Mouse (Mus musculus) kidney, embryonic 14.5 days (tissue): ENCODE measurements at regions not wholly inside any gene's neighbourhood (a gene's known extent, or its start where the extent isn't known, plus 50 kb on each side); places are given as distances from the start of the nearest gene placed in this dataset.

Experiments used
- ATAC-seq: fragments of 200-750 bp; cut with Nextera tagmentation; 2 replicates; pipeline ENCODE4 v1.8.0; 2017; ENCODE audit warnings: moderate number of reproducible peaks, mild to moderate bottlenecking, moderate TSS enrichment, moderate library complexity; ENCODE audit not compliant: low FRiP score, low TSS enrichment
- H3K27ac ChIP-seq: fragments of 300-500 bp; sonication (generic); 2 replicates; pipeline ENCODE4 v1.5.1; 2014; ENCODE audit warnings: low read depth, mild to moderate bottlenecking, low read length, moderate library complexity, mixed read lengths
- H3K27me3 ChIP-seq: fragments of 300-500 bp; sonication (generic); 2 replicates; pipeline ENCODE4 v1.6.1; 2014; ENCODE audit warnings: mild to moderate bottlenecking, low read length; ENCODE audit not compliant: control insufficient read depth, insufficient read depth
- H3K36me3 ChIP-seq: fragments of 300-500 bp; sonication (generic); 2 replicates; pipeline ENCODE4 v1.6.1; 2014; ENCODE audit warnings: low read length, mixed read lengths; ENCODE audit not compliant: control insufficient read depth, insufficient read depth
- H3K4me1 ChIP-seq: fragments of 300-500 bp; sonication (generic); 2 replicates; pipeline ENCODE4 v1.6.1; 2014; ENCODE audit warnings: low read length, mixed read lengths; ENCODE audit not compliant: control insufficient read depth, insufficient read depth
- H3K4me2 ChIP-seq: fragments of 300-500 bp; sonication (generic); replicated peaks from 2 replicates; pipeline ENCODE4 v1.6.1; 2014; ENCODE audit warnings: low read depth, mild to moderate bottlenecking, low read length
- H3K4me3 ChIP-seq: fragments of 300-500 bp; sonication (generic); 2 replicates; pipeline ENCODE4 v1.5.1; 2014; ENCODE audit warnings: mild to moderate bottlenecking, low read length
- H3K9ac ChIP-seq: fragments of 300-500 bp; sonication (generic); 2 replicates; pipeline ENCODE4 v1.6.1; 2014; ENCODE audit warnings: low read depth, mild to moderate bottlenecking, low read length, moderate library complexity
- H3K9me3 ChIP-seq: fragments of 300-500 bp; sonication (generic); 2 replicates; pipeline ENCODE4 v1.6.1; 2016; ENCODE audit warnings: low read length; ENCODE audit not compliant: control insufficient read depth
- WGBS: fragments of 180-500 bp; shearing (Covaris S2); extraction: QIAGEN DNeasy Blood & Tissue Kit; methylation state at CpG from one replicate; pipeline ENCODE4 v1.1.7; 2014; 5-methylcytosine and 5-hydroxymethylcytosine counted together

DNA sequence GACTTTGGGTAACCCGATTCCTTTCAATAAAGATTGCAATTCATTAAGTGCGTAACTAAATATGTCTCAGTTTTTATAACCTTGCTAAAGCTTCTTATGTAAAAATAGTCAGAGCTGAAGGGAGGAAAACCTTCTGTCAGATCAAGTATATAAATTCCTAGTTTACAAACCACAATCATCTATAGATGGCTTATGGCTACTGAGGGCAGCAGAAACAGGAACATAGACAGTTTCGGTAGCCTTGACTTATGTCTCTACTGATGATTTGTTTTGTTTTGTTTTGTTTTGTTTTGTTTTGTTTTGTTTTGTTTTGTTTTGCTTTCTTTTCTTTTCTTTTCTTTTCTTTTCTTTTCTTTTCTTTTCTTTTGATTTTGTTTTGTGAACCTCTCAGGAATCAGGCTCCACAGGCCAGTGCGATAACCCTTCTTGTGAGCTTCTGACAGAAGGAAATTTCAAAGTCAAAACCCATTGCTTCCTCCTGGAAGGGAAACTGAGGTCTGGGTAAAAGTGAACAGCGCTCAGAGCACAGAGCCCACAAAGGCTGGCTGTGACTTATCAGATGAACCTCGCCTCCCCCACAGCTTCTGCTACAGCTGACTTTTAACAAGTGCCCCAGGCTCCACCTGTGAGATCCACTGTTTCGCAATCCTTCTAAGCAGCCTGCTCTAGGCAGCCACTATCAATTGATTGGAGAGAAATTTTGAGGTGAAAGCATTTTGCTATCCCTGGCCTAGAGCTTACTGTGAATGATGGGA, 391.8 kb upstream of the Zfp462 start:
- Histone ChIP-seq H3K27ac (no peak overlapping the region), H3K27me3 (no peaks in the 10 kb centered on the region), H3K4me1 (no peaks in the 10 kb centered on the region), H3K9ac (no peak overlapping the region), H3K36me3 (no peaks in the 10 kb centered on the region), H3K4me2 (no peak overlapping the region), H3K4me3 (no peak overlapping the region), H3K9me3 (no peaks in the 10 kb centered on the region)
- 67% methylated on average over 7 of the region's 7 CpGs for WGBS
- ATAC-seq = no peak

DNA sequence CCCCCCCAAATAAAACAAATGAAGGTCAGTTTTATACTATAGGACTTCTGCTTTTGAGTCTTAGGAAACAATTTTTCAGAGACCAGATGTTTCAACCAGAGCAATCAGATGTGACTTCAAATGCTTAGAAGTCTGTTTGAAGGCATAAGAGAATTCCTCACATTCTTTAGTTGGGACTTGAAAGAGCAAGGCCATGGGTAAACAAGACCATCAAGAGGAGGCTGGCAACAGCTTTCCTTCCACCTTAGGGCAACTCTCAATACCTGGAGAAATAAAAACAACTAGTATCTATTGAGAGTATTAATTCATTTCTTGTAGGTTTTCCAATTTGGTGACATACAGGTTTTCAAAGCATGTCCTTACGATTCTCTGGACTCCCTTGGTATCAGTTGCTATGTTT, 381.8 kb upstream of the Zfp462 start:
- Histone ChIP-seq H3K27me3 (no peaks in the 10 kb centered on the region), H3K36me3 (no peaks in the 10 kb centered on the region), H3K4me2 (no peak overlapping the region), H3K4me3 (no peak overlapping the region), H3K27ac (no peak overlapping the region), H3K9ac (no peak overlapping the region), H3K9me3 (no peaks in the 10 kb centered on the region), H3K4me1 (no peaks in the 10 kb centered on the region)
- no peak for ATAC-seq
- WGBS = 97% methylated on average over 1 of the region's 1 CpGs

DNA sequence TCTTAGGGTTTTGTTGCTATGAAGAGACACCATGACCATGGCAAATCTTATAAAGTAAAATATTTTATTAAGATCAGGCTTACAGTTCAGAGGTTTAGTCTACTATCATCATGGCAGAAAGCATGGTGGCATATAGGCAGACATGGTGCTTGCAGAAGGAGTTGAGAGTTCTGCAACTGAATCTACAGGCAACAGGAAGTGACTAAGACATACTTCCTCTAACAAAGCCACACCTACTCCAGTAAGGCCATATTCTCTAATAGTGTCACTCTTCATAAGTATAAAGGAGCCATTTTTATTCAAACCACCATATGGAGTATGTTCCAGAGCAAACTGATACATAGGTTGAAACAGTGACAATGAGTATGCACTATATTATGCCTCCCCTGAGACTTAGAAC, 371.7 kb upstream of the Zfp462 start:
- Histone ChIP-seq H3K4me1 (no peaks in the 10 kb centered on the region), H3K27ac (no peak overlapping the region)
- ATAC-seq = no peak

DNA sequence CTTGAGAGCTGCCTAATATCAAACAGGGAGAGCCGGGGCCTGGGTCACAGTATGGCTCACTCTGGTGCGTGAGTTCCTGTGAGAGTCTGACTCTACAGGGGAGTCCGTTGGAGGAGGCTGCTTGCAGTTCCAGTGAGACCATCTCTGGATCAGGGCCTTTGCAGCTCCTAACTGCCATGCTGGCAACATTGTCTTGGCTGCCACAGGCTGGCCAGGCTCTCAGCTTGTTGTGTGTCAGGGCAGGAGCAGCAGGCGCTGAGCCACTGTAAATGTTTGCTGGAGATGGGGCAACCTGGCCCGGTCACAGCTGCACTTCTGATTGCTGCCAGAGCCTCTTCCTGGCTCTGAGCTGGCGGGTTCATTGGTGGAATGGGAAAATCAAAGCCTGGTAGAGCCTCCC, 357.7 kb upstream of the Zfp462 start:
- 81% methylated on average over 6 of the region's 6 CpGs for WGBS
- H3K4me2 ChIP-seq = no peak overlapping the region

More for the DNA sequence above, 371.7 kb upstream of the Zfp462 start:
- no peaks in the 10 kb centered on the region for H3K27me3 ChIP-seq
- no peak overlapping the region for H3K9ac ChIP-seq
- no peak overlapping the region for H3K4me2 ChIP-seq
- no peaks in the 10 kb centered on the region for H3K36me3 ChIP-seq
- H3K9me3 ChIP-seq = 0 out of 2 replicates have a peak, but pooled peaks cover under 1% of the 10 kb centered on the region
- no peak overlapping the region for H3K4me3 ChIP-seq

DNA sequence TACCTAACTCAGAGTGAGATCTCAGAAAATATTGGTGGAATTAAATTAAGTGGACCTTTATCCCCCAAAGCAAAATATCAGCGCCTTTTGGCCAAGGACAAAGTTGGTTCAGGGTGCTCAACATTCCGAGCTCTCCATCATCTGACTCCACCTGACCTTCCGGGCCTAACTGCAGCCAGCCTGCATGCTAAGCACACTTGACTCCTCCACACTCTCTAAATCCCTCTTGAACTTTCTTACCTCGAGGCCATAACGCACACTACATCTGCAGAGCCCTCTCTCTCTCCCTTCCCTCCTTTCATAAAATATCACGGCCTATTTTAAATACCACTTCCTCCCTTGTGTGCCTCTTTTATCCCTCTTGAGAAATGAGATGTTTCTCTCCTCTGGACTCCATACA, 356.1 kb upstream of the Zfp462 start:
- H3K27me3 ChIP-seq = no peaks in the 10 kb centered on the region
- 67% methylated on average over 6 of the region's 6 CpGs for WGBS

More for the DNA sequence above, 357.7 kb upstream of the Zfp462 start:
- Histone ChIP-seq H3K4me3 (no peak overlapping the region), H3K36me3 (no peaks in the 10 kb centered on the region), H3K9ac (no peak overlapping the region), H3K27ac (no peak overlapping the region), H3K4me1 (no peaks in the 10 kb centered on the region), H3K9me3 (no peaks in the 10 kb centered on the region), H3K27me3 (no peaks in the 10 kb centered on the region)
- no peak for ATAC-seq

DNA sequence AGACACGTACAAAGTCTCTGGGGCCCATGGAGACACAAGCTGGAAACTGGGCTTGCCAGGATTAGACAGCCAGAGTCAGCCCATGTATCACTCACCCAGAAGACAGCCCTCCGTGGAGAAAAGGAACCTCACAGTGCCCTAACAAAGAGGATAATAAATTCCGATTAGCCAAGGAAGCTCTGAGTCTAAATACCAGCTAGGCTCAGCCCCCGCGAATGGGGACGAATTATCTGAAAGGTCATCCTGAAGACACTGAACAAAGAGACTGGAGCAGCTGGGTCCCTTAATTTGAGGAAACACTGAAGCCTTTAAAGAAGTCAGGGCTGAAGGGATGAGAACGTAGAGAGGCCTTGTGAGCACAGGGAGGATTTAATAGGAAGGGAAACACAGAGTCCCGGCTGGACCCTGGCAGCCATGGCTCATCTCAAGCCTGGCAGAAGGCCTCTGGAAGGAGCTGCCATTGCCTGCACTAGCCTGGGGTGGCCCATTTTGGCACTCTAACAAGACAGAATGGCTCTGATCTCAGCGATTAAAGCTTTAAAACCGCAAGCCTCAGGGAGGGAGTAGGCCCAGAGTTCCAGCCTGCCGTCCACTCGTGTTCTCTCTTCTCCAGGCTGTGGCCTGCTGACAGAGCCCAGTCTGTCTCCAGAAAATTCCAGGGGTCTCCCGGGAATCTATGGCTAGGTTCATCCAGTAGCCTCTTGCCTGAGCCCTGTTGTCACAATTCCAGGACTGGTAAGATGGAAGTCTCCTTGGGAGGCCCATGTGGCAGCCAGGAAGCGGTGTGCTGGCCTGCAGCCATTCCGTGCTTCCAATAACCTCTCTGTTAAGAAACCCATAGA, 343.0 kb upstream of the Zfp462 start:
- 49% methylated on average over 15 of the region's 15 CpGs for WGBS
- Histone ChIP-seq H3K9me3 (no peaks in the 10 kb centered on the region), H3K4me3 (no peak overlapping the region), H3K27ac (peak overlapping the region; percentile 47; the same call in 1 of the 2 replicates), H3K4me2 (no peak overlapping the region), H3K27me3 (no peaks in the 10 kb centered on the region), H3K36me3 (no peaks in the 10 kb centered on the region), H3K4me1 (no peaks in the 10 kb centered on the region), H3K9ac (no peak overlapping the region)
- peak; percentile 46; the same call in 1 of the 2 replicates for ATAC-seq

More for the DNA sequence above, 356.1 kb upstream of the Zfp462 start:
- no peak overlapping the region for H3K4me2 ChIP-seq
- no peaks in the 10 kb centered on the region for H3K9me3 ChIP-seq
- H3K9ac ChIP-seq = no peak overlapping the region
- ATAC-seq = no peak
- H3K27ac ChIP-seq = no peak overlapping the region
- no peaks in the 10 kb centered on the region for H3K4me1 ChIP-seq
- H3K4me3 ChIP-seq = no peak overlapping the region
- H3K36me3 ChIP-seq = no peaks in the 10 kb centered on the region

DNA sequence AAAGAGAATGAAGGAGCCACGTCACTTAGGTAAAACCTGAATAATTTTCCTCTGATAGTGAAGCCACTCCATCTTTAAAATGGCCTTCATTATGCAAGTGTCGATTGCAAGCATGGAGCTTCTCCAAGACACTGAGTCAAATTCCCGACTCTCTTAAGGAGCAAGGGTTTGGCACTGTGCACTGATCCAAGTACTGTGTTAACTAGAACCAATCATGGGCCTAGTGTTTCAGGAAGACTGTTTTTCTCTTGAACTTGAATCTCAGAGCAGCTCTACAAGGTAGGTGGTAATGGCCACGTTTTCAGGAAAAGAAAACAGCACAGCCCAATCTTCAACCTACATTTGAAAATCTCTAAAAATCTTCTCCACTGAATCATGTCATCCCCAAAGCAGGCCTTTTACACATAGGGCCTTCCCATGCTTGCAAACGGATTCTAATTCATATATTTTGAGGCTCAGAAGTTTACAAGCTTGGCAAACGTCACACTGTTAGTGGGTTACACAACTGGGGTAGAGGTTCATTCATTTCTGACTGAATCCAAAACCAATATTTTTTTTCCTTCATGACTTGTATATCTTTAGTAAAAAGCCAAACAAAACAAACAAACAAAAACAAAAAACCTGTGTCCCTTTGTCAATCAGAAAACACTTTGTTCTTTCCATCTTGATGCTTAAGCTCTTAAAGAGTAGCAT, 342.2 kb upstream of the Zfp462 start:
- no peak for ATAC-seq
- 80% methylated on average over 6 of the region's 6 CpGs for WGBS

DNA sequence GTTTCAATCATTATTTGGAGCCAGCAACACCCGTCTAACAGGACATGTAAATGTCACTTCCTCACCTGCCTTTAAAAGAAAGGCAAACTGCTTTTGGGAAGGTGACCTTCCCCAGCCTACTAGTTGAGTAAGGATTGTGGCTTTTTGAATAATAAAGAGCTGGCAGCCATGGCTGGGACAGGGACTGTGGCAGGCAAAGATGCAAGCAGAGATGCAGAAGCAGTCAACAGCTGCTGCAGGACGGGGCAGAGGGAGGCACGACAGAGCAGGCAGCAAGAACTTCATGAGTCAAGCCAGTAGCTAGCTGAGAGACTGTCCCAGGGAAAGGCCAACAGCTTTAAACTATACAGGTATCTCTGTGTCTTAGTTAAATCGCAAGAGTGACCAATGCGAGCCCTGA, 334.7 kb upstream of the Zfp462 start:
- H3K4me2 ChIP-seq = no peak overlapping the region
- no peaks in the 10 kb centered on the region for H3K4me1 ChIP-seq
- H3K9ac ChIP-seq = no peak overlapping the region
- H3K9me3 ChIP-seq = no peaks in the 10 kb centered on the region
- WGBS = 71% methylated on average over 5 of the region's 5 CpGs
- H3K4me3 ChIP-seq = no peak overlapping the region
- no peaks in the 10 kb centered on the region for H3K27me3 ChIP-seq
- no peak overlapping the region for H3K27ac ChIP-seq
- no peak for ATAC-seq
- H3K36me3 ChIP-seq = no peaks in the 10 kb centered on the region

More for the DNA sequence above, 342.2 kb upstream of the Zfp462 start:
- H3K27me3 ChIP-seq = no peaks in the 10 kb centered on the region
- no peak overlapping the region for H3K4me3 ChIP-seq
- H3K9me3 ChIP-seq = no peaks in the 10 kb centered on the region
- H3K4me1 ChIP-seq = no peaks in the 10 kb centered on the region
- no peak overlapping the region for H3K27ac ChIP-seq
- H3K9ac ChIP-seq = no peak overlapping the region
- no peaks in the 10 kb centered on the region for H3K36me3 ChIP-seq
- H3K4me2 ChIP-seq = no peak overlapping the region
